Mouse (Mus musculus) right cerebral cortex, postnatal 25 days (tissue): ENCODE measurements around the gene Atp2c1.

ENCODE experiments used
- DNase-seq: peaks from one replicate; pipeline ENCODE4 v3.0.0; 2022

Gene Atp2c1

DNA sequence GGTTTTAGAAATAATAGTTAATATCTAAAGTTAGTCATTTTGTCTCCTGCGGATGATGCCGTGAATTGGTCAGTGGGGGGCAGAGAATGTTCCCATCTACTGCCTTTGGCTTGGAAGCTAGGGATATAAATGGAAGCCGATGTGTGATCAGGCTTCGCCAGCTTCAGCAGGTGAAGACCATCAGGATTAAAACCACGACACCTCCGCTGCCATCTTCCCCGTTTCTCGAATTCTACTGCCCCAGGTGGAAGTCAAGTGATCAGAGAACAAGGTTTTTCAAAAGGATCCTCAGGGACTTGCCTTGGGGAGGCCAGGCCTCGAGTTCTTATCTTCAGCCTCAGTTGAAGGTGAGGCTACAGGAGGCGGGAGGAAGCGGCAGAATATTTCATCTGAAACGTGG, at the start of gene Atp2c1:
Atp2c1 (minus strand) TSS at position 101 of the 400 bp plus-strand sequence.
- DNase-seq, result no peak

- DNase-seq, result no peak
Measured at GRCm38 (mm10) chr9:105557452-105557851, 30.3 kb upstream of the Atp2c1 start.

DNA sequence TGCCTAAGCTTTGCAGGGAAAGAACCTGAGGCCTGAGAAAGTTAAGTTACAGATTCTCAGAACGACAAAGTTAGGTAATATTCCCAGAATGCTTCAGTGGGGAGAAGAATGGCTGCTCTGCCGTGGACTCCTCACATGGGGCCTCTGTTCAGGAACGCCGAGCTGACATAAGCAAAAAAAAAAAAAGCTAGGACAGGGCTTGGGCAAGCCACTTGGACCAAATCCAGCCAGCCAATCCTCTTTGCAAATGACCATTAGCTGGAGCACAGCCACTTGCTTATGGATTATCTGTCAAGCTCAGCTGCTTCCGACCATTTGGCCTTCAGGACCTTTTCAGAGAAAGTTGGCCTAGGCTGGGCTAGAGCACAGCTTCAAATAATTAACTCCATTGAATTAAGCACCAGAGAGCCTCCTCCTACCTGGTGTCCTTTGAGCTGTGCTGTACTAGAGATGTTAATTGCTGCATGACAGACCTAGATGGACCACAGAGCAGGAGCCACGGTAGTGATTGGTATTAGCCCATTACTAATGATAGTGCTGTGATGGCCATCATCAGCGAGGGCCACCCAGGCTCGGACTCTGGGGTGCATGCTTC, 29.1 kb upstream of the Atp2c1 start:
- no peak for DNase-seq

DNA sequence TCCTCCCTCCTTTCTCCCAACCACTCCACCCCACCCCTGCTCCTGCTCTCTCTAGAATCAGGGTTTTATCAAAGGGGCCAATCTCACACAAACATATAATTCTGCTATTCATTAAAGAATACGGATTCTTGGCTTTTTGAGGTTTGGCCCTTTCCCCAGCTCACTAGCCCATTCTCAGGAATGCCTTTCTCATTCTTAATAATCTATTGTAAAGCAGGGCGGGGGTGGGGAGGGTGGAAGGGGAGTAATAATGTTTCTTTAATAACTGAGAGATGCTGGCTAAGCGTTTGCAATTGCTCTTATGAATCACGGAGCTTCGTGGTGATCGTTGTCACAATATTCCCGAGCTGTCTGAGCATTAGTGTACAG, 27.3 kb upstream of the Atp2c1 start:
- DNase-seq, result no peak

- no peak for DNase-seq
Measured at GRCm38 (mm10) chr9:105553629-105554438, 26.7 kb upstream of the Atp2c1 start.

- no peak for DNase-seq
Measured at GRCm38 (mm10) chr9:105551407-105551806, 24.3 kb upstream of the Atp2c1 start.

- no peak for DNase-seq
Measured at GRCm38 (mm10) chr9:105549096-105549495, 22.0 kb upstream of the Atp2c1 start.

DNA sequence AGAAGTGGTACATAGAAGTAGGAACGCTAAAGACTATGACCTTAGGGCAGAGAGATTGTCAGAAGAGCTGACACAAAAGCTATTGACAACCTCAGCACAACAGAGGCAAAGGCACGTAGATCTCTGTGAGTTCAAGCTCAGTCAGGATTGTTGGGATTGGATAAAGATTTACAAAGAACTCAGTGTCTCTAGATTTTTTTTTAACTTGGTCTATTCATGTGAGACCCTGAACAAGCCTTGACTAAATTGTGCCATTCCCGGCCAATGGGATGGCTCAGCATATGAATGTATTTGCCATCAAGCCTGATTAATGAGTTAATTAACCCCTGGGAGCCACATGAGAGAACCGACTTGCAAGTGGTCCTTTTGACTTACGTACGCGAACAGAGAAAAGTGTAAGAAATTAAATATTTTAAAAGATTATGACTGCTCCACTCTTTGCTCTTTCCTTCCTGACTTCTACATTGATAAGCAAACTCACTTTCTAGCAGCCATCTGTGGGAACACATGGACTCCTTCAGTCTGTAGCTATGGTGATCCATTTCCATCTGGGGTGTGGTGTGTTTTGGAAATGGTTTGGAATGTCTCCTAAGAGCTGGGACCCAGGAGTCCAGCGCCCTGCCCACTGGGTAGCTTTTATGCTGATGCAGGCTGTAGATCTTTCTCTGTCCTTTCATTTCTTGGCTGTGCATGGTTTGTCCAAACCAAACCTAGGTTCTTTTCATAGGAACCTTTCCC, 17.1 kb upstream of the Atp2c1 start:
- no peak for DNase-seq

GRCm38 (mm10) chr9:105537473-105537872, 10.4 kb upstream of the Atp2c1 start:
- peak; percentile 36 for DNase-seq

DNA sequence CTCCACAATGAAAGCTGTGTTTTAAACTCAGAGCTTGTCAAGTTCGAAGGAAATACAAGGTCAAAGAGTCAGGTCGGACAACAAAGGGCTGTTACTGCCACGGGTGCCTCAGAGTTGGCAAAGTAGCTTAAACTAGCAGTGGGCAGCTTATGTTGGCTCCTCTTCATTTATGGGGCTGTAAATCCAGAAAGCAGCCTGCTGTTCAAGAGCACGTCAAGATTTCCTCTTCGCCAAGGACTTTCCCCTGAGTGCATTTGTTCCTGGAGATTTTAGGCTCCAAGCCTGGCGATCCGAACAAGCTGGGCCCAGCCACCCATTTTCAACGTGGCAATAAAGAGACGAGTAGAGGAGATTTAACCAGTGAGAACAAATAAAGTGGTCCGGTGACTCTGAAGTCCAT, 9.8 kb upstream of the Atp2c1 start:
- DNase-seq, result no peak

- no peak for DNase-seq
Measured at GRCm38 (mm10) chr9:105525355-105525754, 1.8 kb downstream of the Atp2c1 start.

- DNase-seq, result no peak
Measured at GRCm38 (mm10) chr9:105523038-105523437, 4.1 kb downstream of the Atp2c1 start.

- no peak for DNase-seq
Measured at GRCm38 (mm10) chr9:105522063-105522462, 5.1 kb downstream of the Atp2c1 start.

GRCm38 (mm10) chr9:105520776-105521552, 6.2 kb downstream of the Atp2c1 start:
- no peak for DNase-seq

- DNase-seq, result no peak
Measured at GRCm38 (mm10) chr9:105519278-105519883, 7.7 kb downstream of the Atp2c1 start.

DNA sequence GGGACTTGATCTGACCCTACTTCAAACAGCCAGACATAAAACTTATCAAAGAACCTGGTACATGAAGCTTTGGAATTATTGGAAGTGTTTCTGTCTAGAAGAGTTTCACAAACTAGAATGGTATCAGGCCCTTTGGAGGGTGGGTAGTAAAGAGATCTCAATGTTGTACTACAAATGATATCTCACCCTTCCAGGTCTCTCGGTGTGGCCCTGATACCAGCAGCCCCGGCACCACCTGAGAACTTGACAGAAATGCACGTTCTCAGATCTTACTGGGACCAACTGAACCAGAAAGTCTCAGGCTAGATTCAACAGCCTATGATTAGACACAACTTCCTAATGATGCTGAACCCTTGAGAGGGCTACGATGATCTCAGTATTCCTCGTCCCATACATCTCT, 23.4 kb downstream of the Atp2c1 start:
- no peak for DNase-seq

GRCm38 (mm10) chr9:105502389-105502788, 24.7 kb downstream of the Atp2c1 start:
- no peak for DNase-seq

- DNase-seq, result peak; percentile 55
Measured at GRCm38 (mm10) chr9:105495316-105496174, 31.6 kb downstream of the Atp2c1 start.

DNA sequence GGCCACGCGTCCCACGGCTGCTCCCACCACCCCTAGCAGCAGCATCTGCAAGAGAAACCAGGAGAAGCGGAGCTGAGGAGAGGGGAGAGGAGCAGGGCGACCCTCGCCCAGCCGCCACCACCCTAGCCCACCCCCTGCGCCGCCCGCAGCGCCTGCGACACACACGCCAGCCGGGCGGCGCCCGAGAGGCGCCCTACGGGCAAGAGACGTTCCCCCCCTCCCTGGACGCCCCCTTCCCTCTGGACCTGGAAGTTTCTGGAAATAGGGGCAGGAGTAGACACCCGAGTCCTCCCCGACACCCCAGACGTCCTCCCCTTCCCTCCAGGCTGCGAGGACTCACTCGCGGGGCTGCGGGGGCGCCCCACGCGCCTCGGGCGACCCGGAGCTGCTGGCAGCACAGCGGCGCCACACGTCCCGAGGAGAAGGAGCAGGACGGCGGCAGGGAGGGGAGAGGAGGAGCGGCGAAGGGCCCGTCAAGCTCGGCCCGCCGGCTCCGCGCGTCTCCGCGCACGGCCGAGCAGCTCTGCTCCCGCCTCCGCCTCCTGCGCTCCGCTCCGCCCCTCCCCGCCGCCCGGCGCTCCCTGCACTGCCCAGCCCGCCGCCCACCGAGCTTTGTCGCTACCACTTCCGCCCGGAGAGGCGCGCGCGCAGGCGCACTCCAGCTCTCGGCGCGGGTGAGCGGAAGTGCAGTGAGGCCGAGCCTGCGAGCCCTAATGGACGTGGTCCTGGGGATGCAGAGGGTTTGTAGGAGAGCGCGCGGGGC, 32.4 kb downstream of the Atp2c1 start:
- DNase-seq, result peak; percentile 99

- no peak for DNase-seq
Measured at GRCm38 (mm10) chr9:105492744-105493143, 34.4 kb downstream of the Atp2c1 start.

GRCm38 (mm10) chr9:105488363-105488762, 38.8 kb downstream of the Atp2c1 start:
- no peak for DNase-seq
